Mouse (Mus musculus) adrenal gland, adult 8-10 months (tissue): ENCODE measurements around the gene Dnajc8. TPM values are rescaled to one million over a fixed set of nuclear protein-coding genes. Genes with fewer than 3 reads are reported as not detected.
"Not testable (repeated sequence)": the region's sequence is repeated elsewhere in the genome, so short reads cannot be mapped to it uniquely, and the experiment has no call there.

Experiments used
- DNase-seq: peaks from one replicate; pipeline ENCODE4 v3.0.0; 2022
- total RNA-seq, 4 experiments: library from RNA; stranded (reverse); gene quantifications; 2 replicates each; pipeline ENCODE4 v1.2.4; 2022

Dnajc8 gene
- total RNA-seq, 4 experiments from 2014 or later, result 92.6 to 121 (median 106) TPM

GRCm38 (mm10) chr4:132567361-132567779 is 32.0 kb downstream of the Dnajc8 start:
- DNase-seq, result peak; percentile 32

- no peak for DNase-seq
Measured at GRCm38 (mm10) chr4:132569115-132569514, 33.8 kb downstream of the Dnajc8 start.

GRCm38 (mm10) chr4:132571190-132571589 is 35.8 kb downstream of the Dnajc8 start:
- no peak for DNase-seq

- DNase-seq, result no peak
Measured at GRCm38 (mm10) chr4:132573327-132573726, 38.0 kb downstream of the Dnajc8 start.

- DNase-seq, result no peak
Measured at GRCm38 (mm10) chr4:132574809-132575347, 39.5 kb downstream of the Dnajc8 start.

- no peak for DNase-seq
Measured at GRCm38 (mm10) chr4:132583781-132584180, 48.4 kb downstream of the Dnajc8 start.

- DNase-seq, result no peak
Measured at GRCm38 (mm10) chr4:132584975-132585374, 49.6 kb downstream of the Dnajc8 start.

GRCm38 (mm10) chr4:132586282-132586681 is 50.9 kb downstream of the Dnajc8 start:
- no peak for DNase-seq

- DNase-seq, result no peak
Measured at GRCm38 (mm10) chr4:132588512-132588911, 53.2 kb downstream of the Dnajc8 start.

GRCm38 (mm10) chr4:132590642-132591041 is 55.3 kb downstream of the Dnajc8 start:
- DNase-seq, result no peak

GRCm38 (mm10) chr4:132592958-132593357 is 57.6 kb downstream of the Dnajc8 start:
- DNase-seq, result no peak

GRCm38 (mm10) chr4:132594191-132594590 is 58.8 kb downstream of the Dnajc8 start:
- no peak for DNase-seq

- no peak for DNase-seq
Measured at GRCm38 (mm10) chr4:132598861-132599260, 63.5 kb downstream of the Dnajc8 start.

- DNase-seq, result no peak
Measured at GRCm38 (mm10) chr4:132599764-132600163, 64.4 kb downstream of the Dnajc8 start.

- DNase-seq, result no peak
Measured at GRCm38 (mm10) chr4:132600465-132600864, 65.1 kb downstream of the Dnajc8 start.

GRCm38 (mm10) chr4:132601242-132601641 is 65.9 kb downstream of the Dnajc8 start:
- DNase-seq, result not testable (repeated sequence)

Other genes with a start within 250 kb of the Dnajc8 start
- gene Rab42, start 232.2 kb upstream of the Dnajc8 start, total RNA-seq, result 1 to 10 TPM; 2.6 to 5.1 (median 3.9) TPM
- 10 to 100 TPM; 29.4 to 44.1 (median 41.8) TPM for gene Trnau1ap, start 206.0 kb upstream of the Dnajc8 start, total RNA-seq
- gene Rcc1, start 181.9 kb upstream of the Dnajc8 start, total RNA-seq, result 10 to 100 TPM; 12.7 to 18.0 (median 15.7) TPM
- gene Phactr4, start 113.1 kb upstream of the Dnajc8 start, total RNA-seq, result 10 to 100 TPM; 53.7 to 67.7 (median 58.6) TPM
- gene Med18, start 71.6 kb upstream of the Dnajc8 start, total RNA-seq, result 10 to 100 TPM in 1 of 4 experiments, 1 to 10 TPM in 3; 7.7 to 11.0 (median 9.6) TPM
- 10 to 100 TPM; 13.4 to 16.2 (median 14.4) TPM for gene Sesn2, start 25.0 kb upstream of the Dnajc8 start, total RNA-seq
- 100 to 1,000 TPM; 275 to 400 (median 333) TPM for gene Atpif1, start 1.9 kb upstream of the Dnajc8 start, total RNA-seq
- gene Ptafr, start 28.5 kb downstream of the Dnajc8 start, total RNA-seq, result 1 to 10 TPM; 1.6 to 6.1 (median 3.8) TPM
- gene Eya3, start 103.4 kb downstream of the Dnajc8 start, total RNA-seq, result 10 to 100 TPM; 23.8 to 33.6 (median 32.0) TPM
- gene Xkr8, start 197.0 kb downstream of the Dnajc8 start, total RNA-seq, result 1 to 10 TPM; 5.9 to 7.3 (median 6.6) TPM
- gene Smpdl3b, start 221.7 kb downstream of the Dnajc8 start, total RNA-seq, result 1 to 10 TPM; 1.4 to 5.1 (median 3.1) TPM
- gene Rpa2, start 232.8 kb downstream of the Dnajc8 start, total RNA-seq, result 10 to 100 TPM; 11.4 to 17.0 (median 12.4) TPM